Mouse (Mus musculus) right cerebral cortex, adult 18-20 months (tissue): ENCODE results near the gene Zfp710.

Source experiments
- DNase-seq: peaks from one replicate; pipeline ENCODE4 v3.0.0; 2022; ENCODE audit warnings: mixed read lengths

Zfp710 gene

DNA sequence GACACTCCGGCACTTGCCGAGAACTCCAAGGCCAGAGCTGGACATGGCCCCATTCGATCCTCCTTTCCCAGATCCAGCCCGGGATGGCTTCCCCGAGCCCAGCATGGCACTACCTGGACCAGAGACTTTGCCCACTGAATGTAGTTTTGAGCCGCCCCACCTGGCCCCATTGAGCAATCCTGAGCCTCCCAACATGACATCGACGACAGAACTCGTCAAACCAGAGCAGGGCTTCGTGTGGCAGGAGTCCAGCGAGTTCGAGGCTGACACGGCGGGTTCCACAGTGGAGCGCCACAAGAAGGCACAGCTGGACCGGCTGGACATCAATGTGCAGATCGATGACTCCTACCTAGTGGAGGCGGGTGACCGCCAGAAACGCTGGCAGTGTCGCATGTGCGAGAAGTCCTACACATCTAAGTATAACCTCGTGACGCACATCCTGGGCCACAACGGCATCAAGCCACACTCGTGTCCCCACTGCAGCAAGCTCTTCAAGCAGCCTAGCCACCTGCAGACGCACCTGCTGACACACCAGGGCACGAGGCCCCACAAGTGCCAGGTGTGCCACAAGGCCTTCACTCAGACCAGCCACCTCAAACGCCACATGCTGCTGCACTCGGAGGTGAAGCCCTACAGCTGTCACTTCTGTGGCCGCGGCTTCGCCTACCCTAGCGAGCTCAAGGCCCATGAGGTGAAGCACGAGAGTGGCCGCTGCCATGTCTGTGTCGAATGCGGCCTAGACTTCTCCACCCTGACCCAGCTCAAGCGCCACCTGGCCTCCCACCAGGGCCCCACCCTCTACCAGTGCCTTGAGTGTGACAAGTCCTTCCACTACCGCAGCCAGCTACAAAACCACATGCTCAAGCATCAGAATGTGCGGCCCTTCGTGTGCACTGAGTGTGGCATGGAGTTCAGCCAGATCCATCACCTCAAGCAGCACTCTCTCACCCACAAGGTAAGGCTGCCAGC lies 57.3 kb downstream of the Zfp710 start:
- DNase-seq: no peak

- DNase-seq: no peak
These were observed 59.9 kb downstream of the Zfp710 start for GRCm38 (mm10) chr7:80084484-80084931.

DNA sequence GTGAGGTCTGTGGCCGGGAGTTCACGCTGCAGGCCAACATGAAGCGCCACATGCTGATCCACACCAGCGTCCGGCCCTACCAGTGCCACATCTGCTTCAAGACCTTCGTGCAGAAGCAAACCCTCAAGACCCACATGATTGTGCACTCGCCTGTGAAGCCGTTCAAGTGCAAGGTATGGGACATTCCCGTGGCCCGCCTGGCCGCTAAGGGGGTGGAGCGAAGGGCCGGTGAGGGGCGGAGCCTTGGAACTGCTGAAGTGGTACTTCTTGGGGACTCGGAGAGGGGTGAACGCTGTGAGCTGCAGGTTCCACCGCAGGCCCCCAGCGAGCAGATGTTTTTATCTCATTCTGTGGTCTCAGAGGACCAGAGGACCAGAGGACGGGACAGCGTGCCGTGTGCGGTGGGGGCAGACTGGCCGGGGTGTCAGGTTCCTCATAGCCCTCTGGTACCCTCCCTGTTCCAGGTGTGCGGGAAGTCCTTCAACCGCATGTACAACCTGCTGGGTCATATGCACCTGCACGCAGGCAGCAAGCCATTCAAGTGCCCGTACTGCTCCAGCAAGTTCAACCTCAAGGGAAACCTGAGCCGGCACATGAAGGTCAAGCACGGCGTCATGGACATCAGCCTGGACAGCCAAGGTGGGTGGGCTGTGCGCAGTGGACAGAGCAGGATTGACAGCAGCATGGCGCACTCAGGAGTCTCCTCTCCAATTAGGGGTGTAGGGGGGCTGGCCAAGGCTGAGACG lies 61.5 kb downstream of the Zfp710 start:
- DNase-seq: no peak

DNA sequence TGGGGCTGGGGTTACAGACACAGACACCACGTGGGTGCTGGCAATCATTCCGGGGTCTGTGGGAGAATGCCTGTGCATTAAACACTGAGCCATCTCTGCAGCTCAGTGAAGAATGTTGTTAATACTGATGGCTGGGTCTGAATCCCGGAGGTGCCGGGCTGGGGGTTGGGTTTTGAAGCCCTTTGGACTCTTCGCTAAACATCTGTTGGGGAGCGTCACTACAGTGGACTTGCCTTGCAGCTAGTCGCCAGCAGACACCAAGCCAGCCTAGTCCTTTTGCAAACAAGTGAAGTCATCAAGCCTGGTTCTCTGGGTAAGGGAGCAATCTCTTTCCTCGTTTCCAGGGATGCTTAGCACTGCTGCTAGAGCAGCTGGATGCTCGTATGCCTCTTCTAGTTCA lies 63.6 kb downstream of the Zfp710 start:
- no peak for DNase-seq

GRCm38 (mm10) chr7:80090191-80091003 lies 65.8 kb downstream of the Zfp710 start:
- no peak for DNase-seq

- no peak for DNase-seq
These were observed 66.6 kb downstream of the Zfp710 start for GRCm38 (mm10) chr7:80091004-80091865.

GRCm38 (mm10) chr7:80091866-80092210 lies 67.2 kb downstream of the Zfp710 start:
- DNase-seq: no peak

DNA sequence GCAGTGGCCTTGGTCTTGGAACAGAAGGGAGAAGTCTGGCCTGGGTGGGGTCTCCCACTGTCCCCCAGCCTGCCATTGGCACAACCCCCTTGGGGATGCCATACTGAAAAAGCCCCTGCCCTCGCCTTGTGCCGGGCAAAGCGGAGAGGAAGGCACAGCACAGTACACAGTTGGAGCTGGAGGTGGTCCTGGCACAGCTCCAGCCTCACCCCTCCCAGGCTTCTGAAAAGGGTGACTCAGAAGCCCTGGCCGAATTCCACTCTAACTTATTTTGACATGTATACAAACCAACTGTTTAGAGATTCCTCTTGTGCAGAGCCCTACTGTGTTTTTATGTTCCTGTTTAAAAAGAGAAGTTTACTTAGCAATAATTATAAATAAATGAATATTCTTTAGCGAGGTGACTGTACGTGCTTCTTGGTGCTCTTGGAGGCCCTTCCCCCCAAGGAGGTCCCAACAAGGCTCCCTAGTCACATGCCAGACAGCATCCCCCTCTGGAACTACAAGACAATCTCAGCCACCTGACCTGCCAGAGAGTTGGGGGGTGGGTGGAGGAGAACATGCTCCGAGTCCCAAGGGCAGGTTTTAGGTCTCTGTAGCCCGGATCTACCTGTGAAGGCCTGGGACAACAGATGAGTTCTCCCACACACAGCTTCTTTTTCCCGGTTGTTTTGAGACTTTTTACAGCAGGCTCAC lies 67.9 kb downstream of the Zfp710 start:
- peak; percentile 86 for DNase-seq

DNA sequence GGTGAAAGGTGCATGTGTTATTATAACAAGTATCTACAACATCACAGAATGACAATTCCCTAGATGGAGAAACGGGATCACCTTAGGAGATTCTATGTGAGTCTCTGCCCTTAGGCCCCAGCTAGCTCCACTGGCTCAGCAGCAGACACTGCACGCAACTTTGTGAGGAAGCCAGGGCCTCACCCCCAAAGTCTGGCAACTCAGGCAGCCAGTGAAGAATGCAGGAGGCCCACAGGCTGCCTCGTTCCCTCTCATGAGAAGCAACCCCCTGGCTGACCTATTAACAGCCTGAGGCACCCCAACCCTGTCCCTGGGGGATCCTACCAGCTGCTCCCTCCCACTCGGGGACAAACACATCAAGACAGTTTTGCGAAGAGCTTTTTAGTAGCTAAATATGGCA lies 69.9 kb downstream of the Zfp710 start:
- no peak for DNase-seq

- no peak for DNase-seq
These were observed 71.1 kb downstream of the Zfp710 start for GRCm38 (mm10) chr7:80095598-80096309.

GRCm38 (mm10) chr7:80098389-80098976 lies 73.9 kb downstream of the Zfp710 start:
- no peak for DNase-seq

DNA sequence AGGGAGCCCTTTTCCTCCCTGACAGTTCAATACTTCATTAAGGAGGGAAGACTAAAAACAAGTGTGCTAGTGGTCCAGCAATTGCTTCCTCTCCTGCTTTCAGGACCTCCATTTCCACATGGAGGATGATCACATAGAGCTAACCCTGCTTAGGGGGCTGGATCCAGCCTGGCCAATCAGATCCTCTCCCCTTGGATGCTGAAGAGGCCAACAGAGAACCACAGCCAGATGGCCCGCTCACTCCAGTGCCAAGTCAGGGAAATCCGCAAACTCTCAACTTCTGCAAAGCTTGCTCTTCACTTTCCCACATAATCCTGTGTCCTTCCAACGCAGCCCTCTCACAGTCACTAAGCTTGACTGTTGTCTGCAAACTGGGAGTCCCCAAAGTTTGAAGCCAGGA lies 78.7 kb downstream of the Zfp710 start:
- no peak for DNase-seq

DNA sequence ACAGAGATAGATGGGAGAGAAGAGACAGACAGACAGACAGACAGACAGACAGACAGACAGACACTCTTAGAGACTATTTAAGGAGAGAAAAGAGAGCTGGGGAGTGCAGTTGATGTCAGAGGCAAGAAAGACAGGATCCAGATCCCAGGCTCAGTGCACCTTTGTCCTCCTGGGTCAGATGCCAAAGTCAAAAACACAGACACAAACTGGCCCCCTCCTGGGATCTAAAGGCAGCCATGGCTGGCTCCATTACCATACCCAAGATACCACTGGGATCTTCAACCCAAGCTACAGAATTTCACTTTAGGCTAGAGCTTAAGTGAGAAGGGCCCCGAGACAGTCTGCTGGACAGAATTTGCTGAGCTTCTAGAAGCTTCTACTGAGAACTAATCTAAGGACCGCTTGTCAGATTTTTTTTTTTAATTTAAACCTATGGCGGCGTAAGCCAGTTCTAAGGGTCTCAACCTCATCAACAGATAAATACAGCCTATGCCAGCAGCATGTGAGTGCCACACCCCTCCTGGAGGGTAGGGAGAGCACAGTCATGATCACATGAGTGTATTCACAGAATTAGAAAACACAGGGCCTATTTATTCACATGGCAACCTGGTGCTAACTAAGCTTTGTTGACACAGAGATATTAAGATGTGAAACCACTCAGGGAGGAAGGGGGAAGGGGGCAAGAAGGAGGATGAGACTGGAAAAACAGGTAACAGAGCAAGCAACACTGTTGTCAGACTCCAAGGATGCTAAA lies 81.2 kb downstream of the Zfp710 start:
- DNase-seq: no peak

GRCm38 (mm10) chr7:80106441-80106840 lies 81.8 kb downstream of the Zfp710 start:
- no peak for DNase-seq

GRCm38 (mm10) chr7:80111066-80112045 lies 86.7 kb downstream of the Zfp710 start:
- DNase-seq: peak; percentile 42

- DNase-seq: peak; percentile 23
These were observed 89.4 kb downstream of the Zfp710 start for GRCm38 (mm10) chr7:80113989-80114388.

GRCm38 (mm10) chr7:80114451-80115223 lies 90.0 kb downstream of the Zfp710 start:
- DNase-seq: peak; percentile 50
